Mouse (Mus musculus) testis, adult 2 months (tissue): ENCODE measurements around the gene Taok2.

ENCODE experiments used
- CTCF ChIP-seq: fragments of 200-500 bp; IDR thresholded peaks from 2 replicates; pipeline ENCODE4 v1.5.1; 2012; ENCODE audit warnings: low read depth, mild to moderate bottlenecking, inconsistent platforms, low read length, moderate library complexity; ENCODE audit not compliant: control insufficient read depth, insufficient read depth, insufficient replicate concordance
- POLR2A ChIP-seq: fragments of 200-500 bp; IDR thresholded peaks from 2 replicates; pipeline ENCODE4 v1.6.1; 2012; ENCODE audit warnings: low read depth, mild to moderate bottlenecking, inconsistent platforms, low read length, moderate library complexity; ENCODE audit not compliant: control insufficient read depth

DNA sequence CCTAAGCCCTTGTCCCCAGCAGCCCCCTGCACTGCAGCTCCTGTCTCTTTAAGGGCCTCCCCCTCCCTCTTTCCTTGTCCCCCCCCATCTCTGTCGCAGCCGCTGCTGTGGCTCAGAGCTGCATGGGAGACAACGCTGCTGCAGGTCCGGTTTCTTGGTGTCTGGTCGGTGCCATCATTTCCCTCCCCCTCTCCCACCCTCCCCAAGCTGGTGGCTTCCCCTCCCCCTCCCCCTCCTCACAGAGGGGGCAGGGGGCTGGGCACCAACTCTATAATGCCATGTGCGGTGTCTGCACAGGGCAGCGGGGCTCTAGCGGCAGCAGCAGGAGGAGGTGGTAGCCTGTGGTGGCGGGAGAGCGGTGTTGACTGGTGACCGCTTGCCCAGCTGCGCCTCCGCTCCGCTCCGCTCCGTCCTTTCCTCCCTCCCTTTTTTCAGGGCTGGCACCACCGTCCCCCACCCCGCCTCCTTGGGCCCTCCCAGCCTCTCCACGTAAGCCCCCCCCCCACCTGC is 61.2 kb downstream of the Taok2 start:
- TF ChIP-seq POLR2A = no peak
- TF ChIP-seq CTCF = no peak
